Mouse (Mus musculus): ENCODE measurements around the gene Scap. TPM values are rescaled to one million over a fixed set of nuclear protein-coding genes. Genes with fewer than 3 reads are reported as not detected.
A peak's percentile ranks its signal among the peaks of the same experiment; 100 is the strongest.

Gene Scap
- polyA plus RNA-seq (2016; fragmentation: Nextera tagmentation; extraction: Ambion mirVana) = 28.6 and 28.7 TPM in 2 replicates

DNA sequence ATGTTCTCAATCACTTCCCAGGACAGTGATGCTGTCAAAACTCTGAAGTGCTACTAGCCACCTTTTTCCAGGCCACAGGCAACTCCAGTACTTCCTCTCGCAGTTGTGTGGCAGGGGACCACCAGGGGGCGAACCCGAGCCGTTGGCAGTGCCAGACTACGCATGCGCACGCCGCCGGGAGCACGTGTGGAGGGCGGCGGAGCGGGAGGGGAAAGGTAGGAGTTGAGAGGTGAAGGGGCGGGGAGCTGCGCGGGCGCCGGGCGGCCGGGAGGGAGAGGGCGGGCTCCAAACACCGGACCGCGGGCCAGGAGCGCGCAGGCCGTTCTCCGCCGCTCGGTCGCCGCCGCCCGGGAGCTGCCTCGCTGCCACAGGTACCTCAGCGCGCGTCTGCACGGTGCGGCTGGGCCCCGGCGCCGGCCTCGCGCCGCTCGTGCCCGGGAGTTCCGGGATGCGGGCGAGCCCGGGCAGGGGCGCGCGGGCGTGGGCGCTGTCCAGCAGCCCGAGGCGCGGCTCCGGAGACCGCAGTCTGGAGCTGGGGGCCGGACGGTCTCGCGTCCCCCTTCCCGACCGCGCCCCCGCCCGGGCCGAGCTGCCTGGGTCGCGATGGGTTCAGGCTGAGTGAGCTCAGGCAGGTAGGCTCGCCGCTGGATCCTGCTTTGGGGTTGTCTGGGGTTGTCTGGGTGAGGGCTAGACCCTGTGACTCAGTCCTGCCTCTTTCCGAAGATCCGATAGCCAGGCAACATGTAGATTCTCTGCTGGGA is at the start of gene Scap:
Gene Scap (plus strand): TSS at position 154 of the 761 bp plus-strand sequence.
- H3K27ac ChIP-seq = peak within 1 kb of the TSS; percentile 72
- no peaks in the 10 kb centered on the region for H3K36me3 ChIP-seq
- peak within 1 kb of the TSS; percentile 88 for H3K9ac ChIP-seq
- ATAC-seq = peak; percentile 93
- H3K4me2 ChIP-seq = peak within 1 kb of the TSS; percentile 96
- WGBS (ENCODE audit: insufficient replicate concordance) = under 1% methylated on average over 75 of the region's 78 CpGs
- peaks cover 54% of the 10 kb centered on the region for H3K4me1 ChIP-seq
- no peaks in the 10 kb centered on the region for H3K27me3 ChIP-seq (replicated peaks)
- peak within 1 kb of the TSS; percentile 87 for H3K4me3 ChIP-seq
- H3K9me3 ChIP-seq (replicated peaks) = no peaks in the 10 kb centered on the region

GRCm38 (mm10) chr9:110284075-110284697 is 48.9 kb upstream of the Scap start:
- 77% methylated on average over 10 of the region's 10 CpGs for WGBS (ENCODE audit: insufficient replicate concordance)

DNA sequence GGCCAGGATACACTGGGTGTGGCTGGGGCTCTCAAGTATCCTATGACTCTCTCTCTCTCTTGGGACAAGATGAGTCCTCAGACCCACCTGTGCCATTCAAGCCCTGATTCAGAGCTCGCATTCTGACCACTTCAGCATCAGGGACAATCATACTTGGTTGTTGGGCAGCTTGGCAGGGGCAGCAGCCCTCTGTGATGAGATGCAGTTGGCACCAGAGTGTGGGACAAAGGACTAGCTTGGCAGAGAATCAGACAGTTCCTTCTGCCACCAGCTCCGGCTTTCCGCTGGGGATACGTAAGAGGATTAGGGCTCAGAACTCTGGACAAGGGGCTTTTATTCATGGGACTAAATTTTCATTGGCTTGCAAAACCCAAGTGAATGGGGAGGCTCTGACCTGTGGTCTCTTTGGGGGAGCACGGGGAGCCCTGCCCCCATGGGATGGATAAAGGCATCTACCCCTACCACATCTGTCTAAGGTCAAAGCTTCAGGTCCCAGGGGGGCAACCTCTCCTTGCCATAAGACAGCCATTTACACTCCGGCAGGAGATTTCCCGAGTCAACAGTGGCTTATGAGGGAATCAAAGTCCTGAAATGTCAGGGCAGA is 45.7 kb upstream of the Scap start:
- H3K27ac ChIP-seq = no peak overlapping the region
- no peak overlapping the region for H3K4me2 ChIP-seq
- no peak overlapping the region for H3K4me3 ChIP-seq
- H3K27me3 ChIP-seq (replicated peaks) = no peaks in the 10 kb centered on the region
- ATAC-seq = no peak
- H3K4me1 ChIP-seq = no peaks in the 10 kb centered on the region
- no peak overlapping the region for H3K9ac ChIP-seq
- no peaks in the 10 kb centered on the region for H3K9me3 ChIP-seq (replicated peaks)
- no peaks in the 10 kb centered on the region for H3K36me3 ChIP-seq
- WGBS (ENCODE audit: insufficient replicate concordance) = 75% methylated on average over 7 of the region's 7 CpGs

More at GRCm38 (mm10) chr9:110284075-110284697, 48.9 kb upstream of the Scap start:
- H3K4me3 ChIP-seq = no peak overlapping the region
- no peak overlapping the region for H3K9ac ChIP-seq
- H3K4me2 ChIP-seq = no peak overlapping the region
- no peaks in the 10 kb centered on the region for H3K27me3 ChIP-seq (replicated peaks)
- H3K4me1 ChIP-seq = no peaks in the 10 kb centered on the region
- no peaks in the 10 kb centered on the region for H3K9me3 ChIP-seq (replicated peaks)
- H3K36me3 ChIP-seq = no peaks in the 10 kb centered on the region
- ATAC-seq = no peak
- no peak overlapping the region for H3K27ac ChIP-seq

- ATAC-seq = no peak
- no peak overlapping the region for H3K9ac ChIP-seq
- H3K36me3 ChIP-seq = no peaks in the 10 kb centered on the region
- no peaks in the 10 kb centered on the region for H3K9me3 ChIP-seq (replicated peaks)
- no peak overlapping the region for H3K4me3 ChIP-seq
- no peaks in the 10 kb centered on the region for H3K27me3 ChIP-seq (replicated peaks)
- H3K27ac ChIP-seq = no peak overlapping the region
- no peak overlapping the region for H3K4me2 ChIP-seq
- WGBS (ENCODE audit: insufficient replicate concordance) = 66% methylated on average over 12 of the region's 12 CpGs
- no peaks in the 10 kb centered on the region for H3K4me1 ChIP-seq
Observed at GRCm38 (mm10) chr9:110293254-110293718, 39.8 kb upstream of the Scap start.

DNA sequence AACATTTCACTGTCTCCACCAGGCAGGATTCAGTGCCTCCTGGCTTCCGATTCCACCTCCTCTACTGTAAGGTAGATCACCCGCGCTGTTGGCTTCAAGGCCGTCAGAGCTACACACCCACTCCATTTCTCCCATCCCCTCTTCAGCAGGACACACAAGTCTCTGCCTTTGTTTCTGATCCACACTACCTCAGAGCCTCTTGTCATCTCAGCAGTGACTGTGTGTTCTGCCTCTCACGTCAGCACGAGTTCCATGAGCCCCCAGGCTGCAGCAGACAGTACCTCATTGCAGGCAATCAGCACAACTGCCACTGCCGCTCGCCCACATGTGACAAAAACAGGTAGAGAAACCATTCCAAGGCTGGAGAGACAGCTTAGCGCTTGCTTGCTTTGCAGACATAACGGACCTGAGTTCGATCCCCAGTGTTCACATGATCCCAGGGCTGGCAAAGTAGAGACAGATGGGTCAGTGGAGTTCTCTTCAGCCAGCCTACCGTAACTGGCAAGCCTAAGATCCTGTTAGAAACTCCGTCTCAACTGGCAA is 39.1 kb upstream of the Scap start:
- H3K36me3 ChIP-seq = no peaks in the 10 kb centered on the region
- no peak overlapping the region for H3K27ac ChIP-seq
- no peak overlapping the region for H3K4me2 ChIP-seq
- no peaks in the 10 kb centered on the region for H3K27me3 ChIP-seq (replicated peaks)
- ATAC-seq = no peak
- H3K4me1 ChIP-seq = no peaks in the 10 kb centered on the region
- H3K9me3 ChIP-seq (replicated peaks) = no peaks in the 10 kb centered on the region
- WGBS (ENCODE audit: insufficient replicate concordance) = 77% methylated on average over 13 of the region's 13 CpGs
- no peak overlapping the region for H3K9ac ChIP-seq
- H3K4me3 ChIP-seq = no peak overlapping the region

DNA sequence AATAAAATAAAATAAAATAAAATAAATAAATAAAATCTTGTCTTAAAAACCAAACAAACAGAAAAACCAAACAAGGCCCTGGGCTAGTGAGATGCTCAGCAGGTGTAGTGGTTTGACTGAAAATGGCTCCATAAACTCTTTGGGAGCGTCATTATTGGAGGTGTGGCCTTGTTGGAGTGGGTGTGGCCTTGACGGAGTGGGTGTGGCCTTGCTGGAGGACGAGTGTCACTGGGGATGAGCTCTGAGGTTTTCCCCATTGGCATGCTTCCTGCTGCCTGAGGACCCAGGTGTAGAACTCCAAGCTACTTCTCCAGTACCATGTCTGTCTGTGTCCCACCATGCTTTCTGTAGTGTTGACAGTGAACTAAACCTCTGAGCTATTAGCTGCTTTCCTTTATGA is 38.3 kb upstream of the Scap start:
- no peaks in the 10 kb centered on the region for H3K36me3 ChIP-seq
- H3K27ac ChIP-seq = no peak overlapping the region
- 29% methylated on average over 3 of the region's 3 CpGs for WGBS (ENCODE audit: insufficient replicate concordance)
- no peaks in the 10 kb centered on the region for H3K27me3 ChIP-seq (replicated peaks)
- no peak overlapping the region for H3K9ac ChIP-seq
- H3K4me1 ChIP-seq = no peaks in the 10 kb centered on the region
- H3K9me3 ChIP-seq (replicated peaks) = no peaks in the 10 kb centered on the region
- H3K4me3 ChIP-seq = no peak overlapping the region
- H3K4me2 ChIP-seq = no peak overlapping the region
- no peak for ATAC-seq

- H3K4me1 ChIP-seq = no peaks in the 10 kb centered on the region
- no peak overlapping the region for H3K27ac ChIP-seq
- H3K36me3 ChIP-seq = no peaks in the 10 kb centered on the region
- no peak overlapping the region for H3K9ac ChIP-seq
- H3K9me3 ChIP-seq (replicated peaks) = peaks cover 9% of the 10 kb centered on the region; the same call in 1 of the 2 replicates
- no peak overlapping the region for H3K4me3 ChIP-seq
- WGBS (ENCODE audit: insufficient replicate concordance) = 5% methylated on average over 5 of the region's 5 CpGs
- no peaks in the 10 kb centered on the region for H3K27me3 ChIP-seq (replicated peaks)
- H3K4me2 ChIP-seq = no peak overlapping the region
- ATAC-seq = 0 out of 2 replicates have a peak, but pooled peaks have one; percentile 21
Observed at GRCm38 (mm10) chr9:110296867-110297627, 36.0 kb upstream of the Scap start.

DNA sequence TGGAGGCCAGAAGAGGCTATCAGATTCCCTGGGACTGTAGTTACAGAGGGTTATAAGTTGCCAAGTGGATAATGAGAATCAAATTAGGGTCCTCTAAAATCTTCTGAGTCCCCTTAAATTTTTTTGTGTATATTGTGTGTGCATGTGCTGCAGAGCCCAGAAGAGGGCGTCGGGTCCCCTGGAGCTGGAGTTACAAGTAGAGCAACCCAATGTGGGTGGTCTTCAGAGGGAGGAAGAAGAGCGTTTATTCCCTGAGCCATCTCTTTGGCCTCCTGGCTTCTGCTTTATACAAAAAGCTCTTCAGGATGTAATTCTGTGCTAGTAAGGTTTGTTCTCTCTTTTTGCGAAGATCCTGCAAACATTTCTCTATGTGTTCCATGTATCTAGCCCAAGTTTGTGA is 28.6 kb upstream of the Scap start:
- peak overlapping the region; percentile 88 for H3K4me2 ChIP-seq
- no peaks in the 10 kb centered on the region for H3K36me3 ChIP-seq
- H3K4me3 ChIP-seq = peak overlapping the region; percentile 71
- H3K9me3 ChIP-seq (replicated peaks) = peaks cover 12% of the 10 kb centered on the region; the same call in 1 of the 2 replicates
- peak overlapping the region; percentile 84 for H3K27ac ChIP-seq
- H3K9ac ChIP-seq = peak overlapping the region; percentile 78
- 0% methylated on average over 4 of the region's 4 CpGs for WGBS (ENCODE audit: insufficient replicate concordance)
- no peaks in the 10 kb centered on the region for H3K27me3 ChIP-seq (replicated peaks)
- peaks cover 32% of the 10 kb centered on the region for H3K4me1 ChIP-seq
- ATAC-seq = 0 out of 2 replicates have a peak, but pooled peaks have one; percentile 22

GRCm38 (mm10) chr9:110304969-110305651 is 28.0 kb upstream of the Scap start, which contains the start of gene Elp6:
Gene Elp6, plus strand, starts transcription at chr9:110305173.
- under 1% methylated on average over 46 of the region's 46 CpGs for WGBS (ENCODE audit: insufficient replicate concordance)
- ATAC-seq = peak; percentile 97
- peak within 1 kb of the TSS; percentile 88 for H3K4me2 ChIP-seq
- peaks cover 6% of the 10 kb centered on the region for H3K36me3 ChIP-seq
- peak within 1 kb of the TSS; percentile 71 for H3K4me3 ChIP-seq
- peak within 1 kb of the TSS; percentile 78 for H3K9ac ChIP-seq
- H3K27me3 ChIP-seq (replicated peaks) = no peaks in the 10 kb centered on the region
- H3K27ac ChIP-seq = peak within 1 kb of the TSS; percentile 84
- peaks cover 12% of the 10 kb centered on the region; the same call in 1 of the 2 replicates for H3K9me3 ChIP-seq (replicated peaks)
- peaks cover 32% of the 10 kb centered on the region for H3K4me1 ChIP-seq

DNA sequence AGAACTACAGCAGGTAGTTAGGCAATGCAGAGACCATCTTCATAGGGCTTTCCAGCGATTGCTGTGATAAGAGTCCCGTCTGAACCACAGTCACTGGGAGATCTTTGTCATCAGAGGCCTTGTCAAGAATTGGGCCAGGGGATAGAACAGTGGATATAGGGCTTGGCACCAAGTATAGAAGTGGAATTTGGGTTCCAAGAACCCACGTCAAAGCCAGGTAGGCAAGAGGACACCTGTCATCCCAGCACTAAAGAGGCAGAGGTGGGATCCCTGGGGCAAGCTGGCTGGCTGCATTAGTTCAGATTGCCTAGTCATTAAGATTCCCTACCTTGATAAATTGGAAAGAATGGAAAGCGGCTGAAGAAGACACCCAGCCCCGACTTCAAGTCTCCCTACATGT is 26.7 kb upstream of the Scap start:
- peak overlapping the region; percentile 71; the same call in 1 of the 2 replicates for H3K4me3 ChIP-seq
- peak overlapping the region; percentile 84; the same call in 1 of the 2 replicates for H3K27ac ChIP-seq
- H3K9me3 ChIP-seq (replicated peaks) = peaks cover 9% of the 10 kb centered on the region; the same call in 1 of the 2 replicates
- H3K9ac ChIP-seq = no peak overlapping the region
- no peaks in the 10 kb centered on the region for H3K27me3 ChIP-seq (replicated peaks)
- H3K4me1 ChIP-seq = peaks cover 32% of the 10 kb centered on the region
- no peak for ATAC-seq
- whole genome bisulfite sequencing (ENCODE audit: insufficient replicate concordance) = 63% methylated on average over 5 of the region's 5 CpGs
- H3K4me2 ChIP-seq = peak overlapping the region; percentile 88
- H3K36me3 ChIP-seq = peaks cover 18% of the 10 kb centered on the region

DNA sequence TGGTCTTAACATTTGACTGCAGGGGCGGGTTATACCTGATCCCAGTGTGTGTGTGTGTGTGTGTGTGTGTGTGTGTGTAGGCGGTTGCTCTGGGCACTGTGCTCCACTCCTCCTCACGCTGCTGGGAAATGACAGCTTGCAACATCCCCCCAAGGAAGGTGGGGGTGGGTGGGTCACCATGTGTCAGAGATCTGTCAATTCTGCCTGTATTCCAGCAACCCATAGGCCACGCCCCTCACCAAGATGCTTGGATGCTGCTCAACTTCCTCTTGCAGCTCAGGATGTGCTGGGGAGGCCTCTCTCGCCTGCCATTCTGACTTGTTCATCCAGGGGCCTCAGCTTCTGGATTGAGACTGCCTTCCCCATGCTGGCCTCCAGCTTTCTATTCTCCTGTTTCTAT is 18.4 kb upstream of the Scap start:
- H3K9ac ChIP-seq = no peak overlapping the region
- H3K27ac ChIP-seq = no peak overlapping the region
- no peaks in the 10 kb centered on the region for H3K4me1 ChIP-seq
- ATAC-seq = peak; percentile 41; the same call in 1 of the 2 replicates
- H3K27me3 ChIP-seq (replicated peaks) = no peaks in the 10 kb centered on the region
- H3K9me3 ChIP-seq (replicated peaks) = no peaks in the 10 kb centered on the region
- H3K4me3 ChIP-seq = no peak overlapping the region
- H3K4me2 ChIP-seq = no peak overlapping the region
- peaks cover 82% of the 10 kb centered on the region for H3K36me3 ChIP-seq
- 34% methylated on average over 5 of the region's 5 CpGs for WGBS (ENCODE audit: insufficient replicate concordance)
